Mouse (Mus musculus) embryonic fibroblast, embryonic 13.5 days (primary cell): Measurements from ENCODE around the gene Unc13a.

Source experiments
- CTCF ChIP-seq: IDR thresholded peaks from 2 replicates; pipeline ENCODE4 v1.5.1; 2011; ENCODE audit warnings: mild to moderate bottlenecking, control low read depth, low read length, moderate library complexity, borderline replicate concordance; ENCODE audit not compliant: insufficient read depth
- POLR2A ChIP-seq: IDR thresholded peaks from 2 replicates; pipeline ENCODE4 v1.6.1; 2011; ENCODE audit warnings: low read depth, mild to moderate bottlenecking, control low read depth, low read length, moderate library complexity

DNA sequence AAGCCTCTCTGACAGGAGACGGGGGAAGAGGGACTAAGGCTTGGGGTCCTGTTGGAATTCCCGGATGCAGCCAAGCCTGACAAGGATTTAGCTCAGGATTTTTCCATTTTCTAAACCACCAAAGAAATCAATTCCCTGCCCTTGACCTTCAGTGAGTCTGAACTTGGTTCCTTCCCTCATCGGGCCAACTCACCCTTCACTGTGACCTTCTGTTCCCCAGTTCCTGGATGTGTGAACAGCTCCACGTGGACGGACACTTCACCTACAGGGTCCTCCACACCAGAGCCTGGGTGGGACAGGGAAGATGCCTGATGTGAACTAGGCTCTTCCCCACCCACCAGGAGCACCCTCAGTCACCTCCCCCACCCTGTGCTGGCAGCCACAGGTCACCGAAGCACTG is 40.8 kb downstream of the Unc13a start:
- TF ChIP-seq CTCF (no peak), POLR2A (no peak)
